Mouse (Mus musculus) ES-Bruce4 (cell line): ENCODE results near the gene Ksr1.

Source experiments
- CTCF ChIP-seq: IDR thresholded peaks from one replicate; pipeline ENCODE4 v1.8.1; 2011; ENCODE audit warnings: low read depth, low read length
- EP300 ChIP-seq: IDR thresholded peaks from 2 replicates; pipeline ENCODE4 v1.6.1; 2011; ENCODE audit warnings: low read depth, low read length; ENCODE audit not compliant: insufficient read depth
- POLR2A ChIP-seq: IDR thresholded peaks from one replicate; pipeline ENCODE4 v1.8.1; 2011; ENCODE audit warnings: low read length; ENCODE audit not compliant: insufficient read depth

DNA sequence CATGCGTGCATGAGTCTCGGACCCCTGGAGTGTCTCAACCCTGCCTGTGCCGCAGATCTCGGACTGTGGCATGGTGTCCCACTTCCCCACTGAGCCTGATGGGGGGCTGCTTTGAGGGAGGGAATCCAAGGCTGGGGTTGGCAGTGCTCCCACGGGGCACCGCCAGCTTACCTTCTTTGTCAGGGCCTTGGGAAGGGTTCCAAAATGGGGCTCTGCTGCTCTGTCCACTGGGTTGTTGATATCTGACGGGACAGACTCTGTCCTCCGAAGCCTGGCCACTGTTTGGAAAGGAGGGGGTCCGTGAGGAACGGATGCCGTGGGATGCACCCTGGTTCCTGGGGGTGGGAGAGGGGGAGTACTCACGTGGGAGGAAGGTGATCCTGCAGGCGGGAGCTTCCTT is 109.9 kb downstream of the Ksr1 start:
- no peak for TF ChIP-seq EP300
- no peak for TF ChIP-seq CTCF
- TF ChIP-seq POLR2A = no peak
